Mouse (Mus musculus) lung, adult 2 months (tissue): Measurements from ENCODE around the gene Golim4.

Source experiments
- CTCF ChIP-seq: fragments of 200-500 bp; IDR thresholded peaks from 2 replicates; pipeline ENCODE4 v1.5.1; 2011; ENCODE audit warnings: mild to moderate bottlenecking, low read length, control low read depth; ENCODE audit not compliant: insufficient read depth
- POLR2A ChIP-seq: fragments of 200-500 bp; IDR thresholded peaks from 2 replicates; pipeline ENCODE4 v1.6.1; 2011; ENCODE audit warnings: low read depth, mild to moderate bottlenecking, control low read depth, low read length, borderline replicate concordance; ENCODE audit errors: extremely low read depth

- no peak for TF ChIP-seq CTCF
- no peak for TF ChIP-seq POLR2A
Measured at GRCm38 (mm10) chr3:75948003-75948402, 8.7 kb downstream of the Golim4 start.
